Mouse (Mus musculus) midbrain, embryonic 15.5 days (tissue): ENCODE measurements around the gene Samhd1. TPM values are rescaled to one million over a fixed set of nuclear protein-coding genes. Genes with fewer than 3 reads are reported as not detected.

Experiments
- ATAC-seq: fragments of 200-750 bp; cut with Nextera tagmentation; replicated peaks from 2 replicates; pipeline ENCODE4 v1.8.0; 2017; ENCODE audit warnings: moderate TSS enrichment
- H3K27ac ChIP-seq: fragments of 300-500 bp; sonication (generic); 2 replicates; pipeline ENCODE4 v1.5.1; 2015; ENCODE audit warnings: mild to moderate bottlenecking, inconsistent platforms
- H3K27me3 ChIP-seq: fragments of 300-500 bp; sonication (generic); replicated peaks from 2 replicates; pipeline ENCODE4 v1.6.1; 2015; ENCODE audit warnings: inconsistent platforms
- H3K36me3 ChIP-seq: fragments of 300-500 bp; sonication (generic); replicated peaks from 2 replicates; pipeline ENCODE4 v1.6.1; 2015; ENCODE audit warnings: inconsistent platforms
- H3K4me1 ChIP-seq: fragments of 300-500 bp; sonication (generic); 2 replicates; pipeline ENCODE4 v1.6.1; 2015; ENCODE audit warnings: inconsistent platforms
- H3K4me2 ChIP-seq: fragments of 300-500 bp; sonication (generic); 2 replicates; pipeline ENCODE4 v1.6.1; 2015; ENCODE audit warnings: inconsistent platforms, mild to moderate bottlenecking, moderate library complexity
- H3K4me3 ChIP-seq: fragments of 300-500 bp; sonication (generic); 2 replicates; pipeline ENCODE4 v1.5.1; 2015; ENCODE audit warnings: mild to moderate bottlenecking, inconsistent platforms
- H3K9ac ChIP-seq: fragments of 300-500 bp; sonication (generic); 2 replicates; pipeline ENCODE4 v1.6.1; 2015; ENCODE audit warnings: mild to moderate bottlenecking, inconsistent platforms
- H3K9me3 ChIP-seq: fragments of 300-500 bp; sonication (generic); 2 replicates; pipeline ENCODE4 v1.6.1; 2016; ENCODE audit warnings: inconsistent platforms
- WGBS: fragments of 180-500 bp; shearing (Covaris S2); methylation state at CpG from one replicate; pipeline ENCODE4 v1.1.7; 2015; ENCODE audit warnings: mixed read lengths; 5-methylcytosine and 5-hydroxymethylcytosine counted together
- polyA plus RNA-seq: library from polyadenylated mRNA; unstranded; fragments of >200 nt; fragmentation: Nextera tagmentation; extraction: Ambion mirVana; gene quantifications from 2 replicates; pipeline ENCODE4 v1.2.1, GENCODE M21; 2015

The Samhd1 gene
- polyA plus RNA-seq, 1 experiment from 2014 or later, result 9.4 TPM

DNA sequence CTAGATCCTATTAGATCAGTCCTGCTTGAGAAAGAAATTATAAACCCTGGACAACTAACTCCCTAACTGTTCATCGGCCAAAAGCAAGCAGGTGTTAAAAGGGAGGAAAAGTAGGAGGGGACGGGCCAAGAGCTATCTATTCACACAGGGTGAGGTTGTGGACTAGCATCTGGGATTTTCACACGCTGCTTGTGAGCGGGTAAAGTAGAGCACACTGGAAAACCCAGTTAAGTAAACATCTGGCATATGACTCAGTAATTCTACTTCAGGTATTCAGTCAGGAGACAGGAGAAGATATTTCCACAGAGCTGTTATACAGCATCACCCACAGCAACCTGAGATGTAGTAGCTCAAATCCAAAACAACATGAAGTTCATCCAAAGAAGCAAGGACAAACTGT lies 16.5 kb downstream of the Samhd1 start:
- Histone ChIP-seq H3K4me3 (no peak overlapping the region), H3K36me3 (no peaks in the 10 kb centered on the region), H3K27me3 (no peaks in the 10 kb centered on the region), H3K9ac (no peak overlapping the region), H3K27ac (no peak overlapping the region), H3K4me2 (no peak overlapping the region), H3K4me1 (no peaks in the 10 kb centered on the region), H3K9me3 (no peaks in the 10 kb centered on the region)
- WGBS, result 94% methylated on average over 4 of the region's 4 CpGs
- ATAC-seq, result no peak

DNA sequence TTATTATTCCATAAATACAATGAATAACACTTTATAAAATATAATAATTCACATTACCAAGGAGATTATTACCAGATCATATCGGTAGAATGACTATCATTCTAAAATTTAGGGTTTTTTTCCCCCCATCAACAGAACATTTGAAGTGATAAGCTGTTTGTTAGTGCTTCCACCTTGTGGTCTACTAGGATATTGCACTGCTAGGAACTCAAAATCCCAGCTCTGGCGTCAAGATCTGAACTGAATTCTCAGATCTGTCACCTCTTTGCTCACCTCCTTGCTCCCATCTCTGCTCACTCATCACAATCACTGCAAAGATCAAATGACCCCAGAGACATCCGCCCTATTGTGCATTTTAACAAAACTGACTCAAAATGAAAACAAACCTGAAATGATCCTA lies 18.1 kb downstream of the Samhd1 start:
- no peaks in the 10 kb centered on the region for H3K27me3 ChIP-seq
- no peaks in the 10 kb centered on the region for H3K4me1 ChIP-seq
- H3K9me3 ChIP-seq, result no peaks in the 10 kb centered on the region
- no peak overlapping the region for H3K9ac ChIP-seq
- WGBS, result 20% methylated on average over 3 of the region's 3 CpGs
- no peak for ATAC-seq
- no peak overlapping the region for H3K4me3 ChIP-seq
- H3K36me3 ChIP-seq, result no peaks in the 10 kb centered on the region
- no peak overlapping the region for H3K4me2 ChIP-seq
- H3K27ac ChIP-seq, result no peak overlapping the region

GRCm38 (mm10) chr2:157108236-157108635 lies 26.8 kb downstream of the Samhd1 start:
- no peak for ATAC-seq
- no peak overlapping the region for H3K4me3 ChIP-seq
- 93% methylated on average over 4 of the region's 4 CpGs for WGBS
- no peaks in the 10 kb centered on the region for H3K4me1 ChIP-seq
- H3K9ac ChIP-seq, result no peak overlapping the region
- no peaks in the 10 kb centered on the region for H3K36me3 ChIP-seq
- no peaks in the 10 kb centered on the region for H3K9me3 ChIP-seq
- H3K27ac ChIP-seq, result no peak overlapping the region
- no peaks in the 10 kb centered on the region for H3K27me3 ChIP-seq
- H3K4me2 ChIP-seq, result no peak overlapping the region

- 83% methylated on average over 8 of the region's 8 CpGs for WGBS
- H3K36me3 ChIP-seq, result no peaks in the 10 kb centered on the region
- no peaks in the 10 kb centered on the region for H3K4me1 ChIP-seq
- no peak overlapping the region for H3K4me2 ChIP-seq
- no peaks in the 10 kb centered on the region for H3K9me3 ChIP-seq
- ATAC-seq, result no peak
- H3K4me3 ChIP-seq, result no peak overlapping the region
- no peak overlapping the region for H3K27ac ChIP-seq
- no peak overlapping the region for H3K9ac ChIP-seq
- H3K27me3 ChIP-seq, result no peaks in the 10 kb centered on the region
Observed at GRCm38 (mm10) chr2:157104454-157104853, 30.6 kb downstream of the Samhd1 start.

DNA sequence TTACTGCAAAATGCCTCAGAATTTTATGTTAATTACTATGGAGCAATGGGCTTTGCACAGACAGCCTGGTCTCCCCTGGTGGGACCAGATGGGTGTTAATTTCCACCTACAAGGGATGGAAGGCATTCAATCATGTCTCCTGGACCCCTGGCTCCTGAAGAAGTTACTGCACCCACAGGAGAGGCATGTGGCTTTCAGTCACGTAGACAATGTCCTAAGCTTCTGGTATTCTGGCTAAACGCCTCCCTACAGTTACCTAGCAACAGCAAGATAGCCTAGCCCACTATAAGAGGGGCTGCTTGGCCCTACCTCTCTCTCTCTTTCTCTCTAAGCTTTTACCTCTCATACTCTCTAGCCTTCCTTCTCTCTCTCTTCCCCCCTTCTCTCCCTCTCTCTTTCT lies 32.8 kb downstream of the Samhd1 start:
- Histone ChIP-seq H3K27ac (no peak overlapping the region), H3K4me2 (no peak overlapping the region), H3K9me3 (no peaks in the 10 kb centered on the region), H3K36me3 (no peaks in the 10 kb centered on the region), H3K4me3 (no peak overlapping the region), H3K9ac (no peak overlapping the region), H3K4me1 (no peaks in the 10 kb centered on the region), H3K27me3 (no peaks in the 10 kb centered on the region)
- 31% methylated on average over 2 of the region's 2 CpGs for WGBS
- no peak for ATAC-seq

GRCm38 (mm10) chr2:157101650-157102049 lies 33.4 kb downstream of the Samhd1 start:
- ATAC-seq, result no peak
- WGBS, result 96% methylated on average over 9 of the region's 9 CpGs
- H3K27ac ChIP-seq, result no peak overlapping the region

GRCm38 (mm10) chr2:157100319-157100605 lies 34.8 kb downstream of the Samhd1 start:
- Histone ChIP-seq H3K36me3 (no peaks in the 10 kb centered on the region), H3K4me3 (no peak overlapping the region), H3K27ac (no peak overlapping the region), H3K9ac (no peak overlapping the region), H3K9me3 (no peaks in the 10 kb centered on the region), H3K4me1 (no peaks in the 10 kb centered on the region), H3K4me2 (no peak overlapping the region), H3K27me3 (no peaks in the 10 kb centered on the region)
- 90% methylated on average over 12 of the region's 12 CpGs for WGBS
- ATAC-seq, result no peak

More at GRCm38 (mm10) chr2:157101650-157102049, 33.4 kb downstream of the Samhd1 start:
- Histone ChIP-seq H3K27me3 (no peaks in the 10 kb centered on the region), H3K4me3 (no peak overlapping the region), H3K4me2 (no peak overlapping the region), H3K9ac (no peak overlapping the region), H3K36me3 (no peaks in the 10 kb centered on the region), H3K4me1 (no peaks in the 10 kb centered on the region), H3K9me3 (no peaks in the 10 kb centered on the region)

GRCm38 (mm10) chr2:157099532-157100318 lies 35.3 kb downstream of the Samhd1 start:
- H3K4me3 ChIP-seq, result no peak overlapping the region
- H3K27me3 ChIP-seq, result no peaks in the 10 kb centered on the region
- H3K4me2 ChIP-seq, result no peak overlapping the region
- no peaks in the 10 kb centered on the region for H3K4me1 ChIP-seq
- H3K9ac ChIP-seq, result no peak overlapping the region
- H3K9me3 ChIP-seq, result no peaks in the 10 kb centered on the region
- no peaks in the 10 kb centered on the region for H3K36me3 ChIP-seq
- H3K27ac ChIP-seq, result no peak overlapping the region
- WGBS, result 89% methylated on average over 12 of the region's 12 CpGs
- no peak for ATAC-seq

DNA sequence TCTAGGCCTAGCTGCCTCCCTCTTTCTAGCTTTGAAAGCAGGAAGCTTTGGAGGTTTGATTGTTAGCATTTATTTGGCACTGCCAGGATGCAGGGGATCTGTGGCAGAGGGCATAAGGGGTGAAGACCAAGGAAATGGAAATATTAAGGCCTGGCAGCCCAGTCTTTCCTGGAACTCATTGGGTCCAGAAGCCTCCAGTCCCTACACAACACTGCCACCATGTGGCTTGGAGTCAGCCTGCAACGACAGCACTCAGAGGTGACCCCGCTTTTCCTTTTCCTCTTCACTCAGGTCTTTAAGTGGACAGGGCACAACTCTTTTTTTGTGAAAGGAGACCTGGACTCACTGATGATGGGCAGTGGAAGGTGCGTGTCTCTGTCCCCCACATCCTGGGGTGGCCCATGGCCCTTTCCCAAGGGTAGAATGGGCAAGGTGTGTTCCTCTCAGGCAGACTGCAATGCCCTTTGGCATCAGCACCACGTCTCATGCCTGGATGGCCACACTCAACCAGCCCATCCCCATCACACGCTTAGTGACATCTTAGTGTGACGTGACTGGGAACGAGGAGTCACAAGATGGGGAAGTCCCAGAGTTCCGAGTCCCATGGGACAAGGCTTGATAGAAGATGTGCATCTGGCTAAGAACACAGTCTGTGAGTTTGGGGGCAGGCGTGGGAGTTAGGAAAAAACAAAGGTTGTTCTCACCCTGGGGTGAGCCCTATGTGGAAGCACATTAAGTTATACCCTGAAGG lies 39.9 kb downstream of the Samhd1 start:
- no peak overlapping the region for H3K4me3 ChIP-seq
- H3K36me3 ChIP-seq, result no peaks in the 10 kb centered on the region
- H3K9me3 ChIP-seq, result no peaks in the 10 kb centered on the region
- H3K9ac ChIP-seq, result no peak overlapping the region
- H3K4me2 ChIP-seq, result no peak overlapping the region
- 63% methylated on average over 9 of the region's 9 CpGs for WGBS
- no peaks in the 10 kb centered on the region; the same call in 1 of the 2 replicates for H3K4me1 ChIP-seq
- ATAC-seq, result no peak; the same call in 1 of the 2 replicates
- H3K27ac ChIP-seq, result no peak overlapping the region
- H3K27me3 ChIP-seq, result no peaks in the 10 kb centered on the region

DNA sequence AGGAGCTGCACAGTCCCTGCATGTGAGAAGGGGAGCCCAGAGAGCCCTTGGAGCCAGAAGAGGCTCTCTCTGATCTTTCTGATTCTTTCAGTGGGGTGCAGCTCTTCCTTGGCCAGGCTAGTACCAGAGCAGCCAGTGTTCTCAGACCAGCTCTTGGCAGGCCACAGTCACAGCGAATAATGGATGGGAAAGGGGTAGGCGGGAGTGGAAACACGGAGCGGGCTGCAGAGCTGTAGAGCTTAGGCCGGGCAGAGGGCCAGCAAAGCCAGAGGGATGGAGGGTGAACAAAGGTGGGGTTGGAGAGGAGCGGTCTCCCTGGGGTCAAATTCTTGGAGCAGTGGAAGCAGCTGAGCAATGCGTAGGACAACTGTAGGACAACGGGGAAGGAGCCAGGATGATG lies 43.0 kb downstream of the Samhd1 start:
- no peaks in the 10 kb centered on the region for H3K9me3 ChIP-seq

DNA sequence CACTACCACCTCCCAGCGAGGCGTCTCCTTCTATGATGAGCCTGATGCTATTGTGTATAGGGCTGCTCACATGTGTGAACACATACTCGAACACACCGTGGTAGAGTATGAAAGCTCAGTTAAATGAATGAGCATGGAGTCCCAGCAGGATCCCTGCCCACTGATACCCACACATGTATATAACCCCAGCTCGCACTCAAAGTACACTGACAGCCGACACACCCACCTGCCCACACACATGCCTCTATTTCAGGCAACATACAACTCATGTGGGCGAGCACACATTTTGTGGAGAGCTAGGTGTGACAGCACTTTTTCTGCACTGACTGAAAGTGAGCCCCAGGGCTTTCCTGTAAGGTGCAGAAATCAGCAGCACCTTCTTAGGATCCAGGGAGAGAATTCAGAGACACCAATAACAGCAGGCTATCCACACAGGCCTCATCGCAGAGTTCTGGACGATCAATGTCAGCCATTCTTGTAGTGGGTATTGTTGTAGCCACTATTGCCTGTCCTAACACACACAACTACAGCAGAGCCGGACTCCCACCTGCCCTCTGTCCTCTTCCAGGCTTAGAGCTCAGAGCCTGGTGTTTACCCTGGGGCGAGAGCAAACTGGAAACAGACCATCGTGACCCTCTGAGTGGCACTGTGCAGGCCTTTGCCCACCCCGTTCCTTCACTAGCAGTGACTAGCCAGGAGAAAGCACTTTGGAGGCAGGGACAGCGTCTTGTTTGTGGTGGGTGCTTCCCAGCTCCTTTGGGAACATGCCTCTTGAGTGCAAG lies 47.3 kb downstream of the Samhd1 start:
- no peak overlapping the region for H3K4me2 ChIP-seq
- 82% methylated on average over 14 of the region's 14 CpGs for WGBS
- no peak for ATAC-seq
- H3K27me3 ChIP-seq, result no peaks in the 10 kb centered on the region
- H3K4me3 ChIP-seq, result no peak overlapping the region
- no peaks in the 10 kb centered on the region; the same call in 1 of the 2 replicates for H3K4me1 ChIP-seq
- H3K9me3 ChIP-seq, result no peaks in the 10 kb centered on the region
- H3K9ac ChIP-seq, result no peak overlapping the region
- no peak overlapping the region for H3K27ac ChIP-seq
- no peaks in the 10 kb centered on the region for H3K36me3 ChIP-seq

More for the DNA sequence above, 43.0 kb downstream of the Samhd1 start:
- H3K4me1 ChIP-seq, result no peaks in the 10 kb centered on the region; the same call in 1 of the 2 replicates
- H3K4me2 ChIP-seq, result no peak overlapping the region
- peak; percentile 52 for ATAC-seq
- no peak overlapping the region for H3K4me3 ChIP-seq
- WGBS, result 42% methylated on average over 8 of the region's 8 CpGs
- no peaks in the 10 kb centered on the region for H3K36me3 ChIP-seq
- no peak overlapping the region for H3K9ac ChIP-seq
- no peak overlapping the region for H3K27ac ChIP-seq
- no peaks in the 10 kb centered on the region for H3K27me3 ChIP-seq

DNA sequence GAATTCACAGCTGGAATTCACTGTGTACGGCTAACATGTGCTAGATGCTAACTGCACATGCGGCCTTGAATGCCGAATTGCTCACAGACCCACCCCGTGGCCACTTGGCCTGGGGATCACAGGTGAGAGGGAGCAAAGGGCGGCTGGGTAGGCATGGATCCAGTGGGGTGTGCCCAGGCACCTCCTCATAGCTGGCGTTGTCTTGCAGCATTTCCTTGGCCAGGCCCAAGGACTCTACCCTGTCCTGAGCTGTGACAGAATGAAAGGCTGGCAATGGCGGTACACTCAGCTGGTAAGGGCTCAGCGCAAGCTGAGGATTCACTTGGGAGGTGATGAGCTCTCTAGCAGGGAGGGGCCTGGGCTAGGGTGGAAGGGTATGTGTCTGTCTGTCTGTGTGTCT lies 48.3 kb downstream of the Samhd1 start, which contains the start of gene Tldc2:
Gene Tldc2 (plus strand): TSS at position 260 of the 400 bp plus-strand sequence.
- H3K4me3 ChIP-seq, result no peak within 1 kb of the TSS
- H3K4me1 ChIP-seq, result 0 out of 2 replicates have a peak, but pooled peaks cover 5% of the 10 kb centered on the region
- H3K36me3 ChIP-seq, result no peaks in the 10 kb centered on the region
- H3K9me3 ChIP-seq, result no peaks in the 10 kb centered on the region
- WGBS, result 83% methylated on average over 8 of the region's 8 CpGs
- H3K27ac ChIP-seq, result no peak within 1 kb of the TSS
- H3K4me2 ChIP-seq, result no peak within 1 kb of the TSS
- no peak within 1 kb of the TSS for H3K9ac ChIP-seq
- ATAC-seq, result no peak
- no peaks in the 10 kb centered on the region for H3K27me3 ChIP-seq
